Mouse (Mus musculus): ENCODE results near the gene Muc1. TPM values are rescaled to one million over a fixed set of nuclear protein-coding genes. Genes with fewer than 3 reads are reported as not detected.

Muc1 gene
- polyA plus RNA-seq (2014; fragmentation: Illumina TruSeq; extraction: RNeasy Lipid Tissue Mini Kit (QIAGEN cat#74804); ENCODE audit: low read depth, low replicate concordance), result 1.0 TPM

DNA sequence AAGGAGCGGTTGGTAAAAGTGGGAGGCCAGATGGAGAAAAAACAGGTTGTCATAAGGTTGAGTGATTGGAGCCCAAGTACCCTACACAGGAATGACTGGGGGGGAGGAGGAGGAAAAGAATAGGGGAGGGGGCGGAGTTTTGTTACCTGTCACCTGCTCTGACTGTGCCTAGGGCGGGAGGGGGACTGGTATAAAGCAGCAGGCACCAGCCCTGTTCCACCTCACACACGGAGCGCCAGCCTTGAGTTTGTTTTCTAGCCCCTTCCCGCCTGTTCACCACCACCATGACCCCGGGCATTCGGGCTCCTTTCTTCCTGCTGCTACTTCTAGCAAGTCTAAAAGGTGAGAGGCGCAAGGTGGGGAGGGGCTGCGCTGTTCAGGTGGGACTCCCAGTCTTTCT is at the start of gene Muc1:
TSS of gene Muc1 (plus strand) at position 222 of the 400 bp plus-strand sequence.

DNA sequence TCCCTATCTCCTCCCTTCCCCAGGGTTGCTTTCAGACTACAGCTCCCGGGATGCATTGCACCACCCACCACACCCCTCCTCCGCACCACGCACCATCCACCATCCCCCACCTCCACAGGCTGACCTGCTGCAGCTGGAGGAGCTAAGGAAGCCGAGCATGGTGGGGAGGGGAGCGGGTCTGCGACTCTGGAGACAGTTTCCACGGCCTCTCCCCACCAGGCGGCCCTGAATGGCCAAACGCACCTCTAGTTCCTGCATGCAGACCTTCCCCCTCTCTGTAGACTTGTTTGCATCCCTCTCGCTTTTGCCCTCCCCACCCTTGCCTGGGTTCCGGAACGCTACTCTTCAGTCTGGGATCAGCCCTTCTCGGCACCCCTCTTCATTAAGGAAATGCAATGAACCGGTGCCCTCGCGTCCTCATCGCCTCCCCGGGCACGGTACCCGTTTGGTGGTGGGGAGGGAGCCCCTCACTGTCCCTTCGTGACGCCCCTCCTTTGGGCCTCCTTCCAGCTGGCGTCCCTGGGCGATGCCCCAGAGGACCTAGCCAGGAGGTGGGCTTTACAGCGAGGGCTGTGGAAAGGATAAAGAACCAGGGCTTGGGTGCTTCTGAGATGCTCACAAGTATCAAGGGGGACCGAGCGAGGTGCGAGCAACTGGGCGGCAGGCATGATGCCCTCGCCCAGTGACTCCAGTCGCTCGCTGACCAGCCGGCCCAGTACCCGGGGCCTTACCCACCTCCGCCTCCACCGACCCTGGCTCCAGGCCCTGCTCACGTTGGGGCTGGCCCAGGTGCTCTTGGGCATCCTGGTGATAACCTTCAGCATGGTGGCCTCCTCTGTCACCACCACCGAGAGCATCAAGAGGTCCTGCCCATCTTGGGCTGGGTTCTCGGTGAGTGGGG is 45.5 kb upstream of the Muc1 start, which contains the start of gene Fam189b:
TSS of gene Fam189b (plus strand) at position 86 of the 901 bp plus-strand sequence.

DNA sequence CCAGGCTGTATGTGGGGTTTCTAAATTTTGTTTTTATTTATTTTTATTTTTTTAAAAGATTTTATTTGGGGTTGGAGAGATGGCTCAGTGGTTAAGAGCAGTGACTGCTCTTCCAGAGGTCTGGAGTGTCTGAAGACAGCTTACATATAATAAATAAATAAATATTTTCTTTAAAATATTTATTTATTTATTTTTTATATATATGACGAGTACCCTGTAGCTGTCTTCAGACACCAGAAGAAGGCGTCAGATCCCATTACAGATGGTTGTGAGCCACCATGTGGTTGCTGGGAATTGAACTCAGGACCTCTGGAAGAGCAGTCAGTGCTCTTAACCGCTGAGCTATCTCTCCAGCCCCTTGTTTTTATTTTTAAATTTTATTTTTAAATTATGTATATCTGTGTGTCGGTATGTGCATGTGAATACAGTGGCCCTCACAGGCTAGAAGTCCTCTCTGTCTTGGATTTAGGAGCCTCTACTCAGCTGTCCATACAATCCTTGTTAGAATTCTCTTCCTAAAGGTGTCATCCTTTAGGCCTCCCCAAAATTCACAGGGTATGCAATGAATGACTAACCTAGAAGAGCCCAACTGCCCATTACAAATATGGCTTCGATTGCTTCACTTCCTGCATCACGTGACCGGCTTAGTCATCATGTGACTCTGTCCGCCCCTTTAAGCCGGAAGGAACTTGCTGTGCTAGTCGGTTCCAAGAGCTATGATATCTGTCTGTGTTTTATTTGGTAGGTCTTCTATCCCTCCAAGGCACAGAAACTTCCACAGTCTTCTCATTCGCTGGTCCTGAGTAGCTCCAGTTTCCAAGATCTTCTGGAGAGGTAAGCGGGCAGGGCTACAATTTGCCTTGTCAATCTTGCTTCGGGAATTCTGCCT is 26.4 kb upstream of the Muc1 start, which contains the start of gene Gba:
TSS of gene Gba (plus strand) at position 676 of the 889 bp plus-strand sequence.

DNA sequence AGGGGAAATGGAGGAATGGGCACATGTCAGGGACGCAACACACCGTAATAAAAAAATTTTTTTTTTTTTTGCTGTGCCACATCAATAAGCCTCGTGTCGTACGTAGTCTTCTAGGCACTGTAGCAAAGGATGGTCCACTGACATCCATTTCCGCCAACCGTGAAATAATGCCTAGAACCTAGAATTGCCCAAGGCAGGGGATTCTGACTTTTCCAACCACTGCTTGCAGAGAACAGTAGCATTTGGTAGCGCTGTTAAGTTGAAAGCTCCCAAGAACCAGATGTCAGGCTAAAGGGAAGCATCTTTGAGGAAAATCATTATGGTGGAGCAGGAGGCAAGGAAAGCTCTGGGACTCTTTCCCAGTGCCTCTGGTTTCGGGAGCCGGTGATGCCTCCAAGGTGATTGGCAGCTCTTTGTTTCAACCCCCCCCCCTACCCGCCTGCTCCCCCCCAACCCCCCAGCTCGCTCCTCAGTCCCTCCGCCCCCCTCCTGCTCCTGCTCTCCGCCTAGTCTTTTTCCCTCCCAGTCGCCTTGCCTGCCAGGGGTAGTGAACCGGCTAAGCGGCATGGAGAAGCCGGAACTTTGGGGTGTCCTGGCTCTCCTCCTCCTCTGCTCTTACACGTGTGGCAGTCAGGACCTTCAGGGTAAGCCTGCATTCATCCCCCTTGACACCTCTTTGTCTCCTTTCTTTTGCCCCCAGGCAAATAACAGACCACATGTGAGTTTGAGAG is 14.0 kb upstream of the Muc1 start, which contains the start of gene Thbs3:
TSS of gene Thbs3 (plus strand) at position 500 of the 731 bp plus-strand sequence.

DNA sequence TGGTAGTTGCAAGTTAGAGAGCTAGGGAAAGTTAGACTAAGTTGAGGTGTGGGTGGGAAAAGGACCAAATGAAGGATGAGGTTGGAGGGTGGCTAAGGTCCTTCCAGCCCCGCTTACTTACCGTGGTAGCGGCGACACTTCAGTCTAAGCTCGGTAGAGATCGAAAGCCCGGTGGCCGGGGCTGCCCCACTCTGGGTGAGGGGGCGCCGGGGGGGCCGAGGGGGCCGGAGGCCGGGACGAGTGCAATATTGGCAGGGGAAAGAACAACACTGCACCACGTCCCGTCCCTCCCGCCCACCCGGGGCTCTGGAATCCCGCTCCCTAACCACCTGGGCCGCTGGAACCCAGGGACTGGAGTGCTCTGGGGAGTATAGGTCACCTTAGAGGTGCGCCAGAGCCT is 2.0 kb upstream of the Muc1 start, which contains the start of gene Mtx1:
TSS of gene Mtx1 (minus strand) at position 189 of the 400 bp plus-strand sequence.

DNA sequence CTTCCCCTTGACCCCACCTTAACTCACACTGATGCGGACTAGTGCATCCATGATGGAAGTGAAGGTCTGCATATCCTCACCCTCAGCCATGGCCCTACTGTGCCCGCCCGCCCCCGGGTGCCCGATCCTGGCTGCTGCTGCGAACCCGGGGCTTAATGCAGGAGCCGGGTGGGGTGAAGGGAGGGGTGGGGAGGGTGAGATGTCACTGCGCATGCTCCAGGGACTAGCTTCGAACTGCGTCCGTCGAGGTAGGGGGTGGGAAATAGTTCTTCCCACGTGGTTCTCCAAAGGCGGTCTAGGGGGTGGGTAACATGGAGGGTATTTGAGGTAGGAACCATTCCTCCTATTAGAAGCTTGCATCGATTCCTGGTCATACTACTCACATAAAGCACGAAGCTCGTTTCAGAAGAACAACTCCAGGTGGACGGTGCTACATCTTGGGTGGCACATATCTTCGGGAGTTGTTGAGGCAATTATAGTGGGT is 16.9 kb downstream of the Muc1 start, which contains the start of gene Krtcap2:
TSS of gene Krtcap2 (plus strand) at position 279 of the 484 bp plus-strand sequence.

DNA sequence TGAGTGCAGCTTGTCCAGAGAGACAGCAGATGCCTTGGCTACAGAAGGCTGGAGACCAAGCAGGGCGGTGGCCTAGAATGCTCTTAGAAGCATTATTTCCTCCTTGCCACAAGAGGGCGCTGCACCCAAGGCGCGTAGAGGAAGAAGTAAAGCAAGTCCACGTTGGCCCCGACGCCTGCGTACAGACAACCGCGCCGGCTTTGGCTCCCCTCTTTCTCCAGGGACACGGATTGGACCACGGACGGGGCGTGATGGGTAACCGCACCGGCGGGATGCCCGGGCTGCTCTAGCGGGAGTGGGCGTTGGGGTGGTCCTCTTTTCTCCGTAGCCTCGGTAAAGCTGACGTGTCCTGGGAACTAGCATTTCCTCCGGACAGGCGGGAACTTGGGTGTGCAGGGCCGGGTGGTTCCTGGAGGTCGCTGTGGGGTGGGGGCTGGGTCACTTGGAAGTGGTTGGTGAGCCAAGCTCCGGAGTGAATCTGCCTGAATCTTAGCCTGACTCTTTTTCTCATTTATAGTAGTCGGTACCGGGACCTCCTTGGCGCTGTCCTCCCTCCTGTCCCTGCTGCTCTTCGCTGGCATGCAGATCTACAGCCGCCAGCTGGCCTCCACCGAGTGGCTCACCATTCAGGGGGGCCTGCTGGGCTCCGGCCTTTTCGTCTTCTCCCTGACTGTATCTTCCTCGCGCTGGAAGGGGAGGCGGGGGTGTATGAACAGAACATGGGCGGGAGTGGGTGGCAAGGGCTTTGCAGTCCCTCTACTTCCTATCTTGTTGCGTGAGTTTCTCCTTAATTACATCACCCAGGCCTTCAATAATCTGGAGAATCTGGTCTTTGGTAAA is 17.6 kb downstream of the Muc1 start, which contains the start of gene Trim46:
TSS of gene Trim46 (minus strand) at position 49 of the 840 bp plus-strand sequence.

DNA sequence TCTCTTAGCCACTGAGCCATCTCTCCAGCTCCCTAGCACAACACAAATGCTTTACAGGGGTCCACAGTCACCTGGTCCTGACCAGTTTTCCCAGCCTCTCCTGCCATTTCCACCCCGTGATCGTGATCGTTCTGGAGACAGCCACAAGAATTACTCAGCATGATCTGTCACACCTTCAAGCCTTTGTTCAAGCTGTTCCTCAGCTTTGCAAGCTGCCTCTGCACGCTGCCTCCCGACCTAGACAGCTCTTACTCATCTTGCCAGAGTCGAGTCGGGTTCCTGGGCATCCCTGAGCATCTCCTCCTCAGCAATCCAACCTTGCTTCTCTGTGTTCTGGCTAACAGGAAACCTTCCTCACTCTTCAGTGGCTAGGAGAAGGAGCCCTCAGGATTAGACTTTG is 30.2 kb downstream of the Muc1 start, which contains the start of gene Dpm3:
TSS of gene Dpm3 (plus strand) at position 283 of the 400 bp plus-strand sequence.

DNA sequence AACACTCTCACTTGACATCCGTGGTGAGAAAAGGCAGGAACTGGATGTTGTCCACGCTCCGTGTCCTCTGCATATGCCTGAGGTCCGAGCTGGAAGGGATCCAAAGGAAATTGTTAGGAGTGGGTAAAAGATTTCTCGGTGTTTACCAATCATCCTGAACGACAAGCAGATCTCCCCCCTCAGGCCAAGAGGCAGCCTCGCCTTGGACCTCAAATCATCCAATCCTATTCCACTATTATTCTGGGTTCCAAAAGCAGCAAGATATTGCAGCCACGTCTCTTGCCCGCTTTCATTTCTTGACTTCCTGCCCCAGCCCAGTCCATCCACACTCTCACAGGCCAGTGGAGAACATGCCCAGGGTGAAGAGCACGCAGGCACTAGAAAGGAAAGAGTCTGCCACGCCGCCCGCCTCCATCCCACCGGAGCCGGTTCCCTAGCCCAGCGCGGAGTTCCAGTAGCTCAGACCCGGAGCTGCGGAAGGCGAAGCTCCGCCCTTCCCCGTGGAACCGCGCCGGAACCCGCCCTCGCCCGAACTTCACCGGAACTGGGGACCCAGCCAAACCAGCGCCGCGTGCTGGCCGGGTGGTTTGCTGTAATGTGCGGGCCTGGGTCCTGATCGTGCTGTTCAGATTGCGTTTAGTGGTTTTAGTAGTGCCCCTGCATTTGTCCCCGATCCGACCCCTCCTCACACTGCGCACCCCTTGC is 41.3 kb downstream of the Muc1 start, which contains the start of gene Slc50a1:
TSS of gene Slc50a1 (minus strand) at position 520 of the 705 bp plus-strand sequence.

DNA sequence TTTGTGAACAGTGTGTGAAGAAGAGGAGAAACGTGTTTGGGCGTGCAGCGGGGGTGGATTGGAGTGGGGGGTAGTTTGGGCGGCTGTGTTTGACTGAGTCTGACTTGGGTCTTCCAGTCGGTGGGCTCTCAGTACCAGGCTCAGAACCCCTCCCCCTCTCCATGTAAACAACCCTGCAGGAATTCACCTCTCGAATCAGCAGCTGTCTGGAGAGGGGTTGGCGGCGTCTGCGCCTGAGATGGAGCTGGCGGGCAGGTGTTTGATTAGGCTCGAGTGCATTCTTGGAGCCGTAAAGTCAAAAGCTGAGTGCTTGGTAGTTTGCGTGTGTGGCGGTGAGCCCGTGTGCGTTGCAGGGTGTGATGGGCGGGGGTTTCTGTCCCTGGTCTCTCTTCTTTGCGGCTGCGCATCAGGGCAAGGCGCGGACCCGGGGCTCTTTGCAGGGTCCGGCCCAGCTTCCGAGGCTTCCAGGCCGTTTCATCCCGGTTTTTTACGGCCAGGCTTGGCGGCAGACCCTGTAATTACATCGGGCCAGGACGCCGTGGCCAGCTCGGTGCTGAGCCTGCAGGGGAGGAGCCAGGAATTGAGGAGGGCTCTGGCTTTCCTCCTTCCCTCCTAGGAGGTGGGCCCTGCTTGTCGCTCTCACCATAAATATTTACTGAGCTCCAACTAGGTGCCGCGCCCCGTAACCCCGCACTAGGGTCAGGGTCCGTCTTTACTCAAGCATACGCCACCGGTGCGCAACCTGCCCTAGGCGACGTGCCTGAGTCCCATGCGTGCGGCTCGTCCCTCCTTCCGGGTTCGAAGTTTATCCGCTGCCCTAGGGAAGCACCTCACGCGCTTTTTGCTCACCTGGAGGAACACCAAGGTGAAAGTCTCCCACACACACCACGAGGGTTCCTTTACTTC is 52.0 kb downstream of the Muc1 start, which contains the start of gene Efna1:
TSS of gene Efna1 (minus strand) at position 537 of the 906 bp plus-strand sequence.

Other genes with a start within 250 kb of the Muc1 start
- gene Rusc1, start 135.7 kb upstream of the Muc1 start, polyA plus RNA-seq (2014; fragmentation: Illumina TruSeq; extraction: RNeasy Lipid Tissue Mini Kit (QIAGEN cat#74804); ENCODE audit: low read depth, low replicate concordance), result 22.7 TPM
- not detected for gene Gm43738, start 128.0 kb upstream of the Muc1 start, polyA plus RNA-seq (2014; fragmentation: Illumina TruSeq; extraction: RNeasy Lipid Tissue Mini Kit (QIAGEN cat#74804); ENCODE audit: low read depth, low replicate concordance)
- 175 TPM for gene Fdps, start 127.1 kb upstream of the Muc1 start, polyA plus RNA-seq (2014; fragmentation: Illumina TruSeq; extraction: RNeasy Lipid Tissue Mini Kit (QIAGEN cat#74804); ENCODE audit: low read depth, low replicate concordance)
- gene Pklr, start 92.9 kb upstream of the Muc1 start, polyA plus RNA-seq (2014; fragmentation: Illumina TruSeq; extraction: RNeasy Lipid Tissue Mini Kit (QIAGEN cat#74804); ENCODE audit: low read depth, low replicate concordance), result 7.9 TPM
- 0.24 TPM for gene Hcn3, start 68.9 kb upstream of the Muc1 start, polyA plus RNA-seq (2014; fragmentation: Illumina TruSeq; extraction: RNeasy Lipid Tissue Mini Kit (QIAGEN cat#74804); ENCODE audit: low read depth, low replicate concordance)
- 51.5 TPM for gene Clk2, start 64.3 kb upstream of the Muc1 start, polyA plus RNA-seq (2014; fragmentation: Illumina TruSeq; extraction: RNeasy Lipid Tissue Mini Kit (QIAGEN cat#74804); ENCODE audit: low read depth, low replicate concordance)
- gene Scamp3, start 51.6 kb upstream of the Muc1 start, polyA plus RNA-seq (2014; fragmentation: Illumina TruSeq; extraction: RNeasy Lipid Tissue Mini Kit (QIAGEN cat#74804); ENCODE audit: low read depth, low replicate concordance), result 56.1 TPM
- 5.8 TPM for gene Fam189b, start 45.9 kb upstream of the Muc1 start, polyA plus RNA-seq (2014; fragmentation: Illumina TruSeq; extraction: RNeasy Lipid Tissue Mini Kit (QIAGEN cat#74804); ENCODE audit: low read depth, low replicate concordance)
- gene Gba, start 26.1 kb upstream of the Muc1 start, polyA plus RNA-seq (2014; fragmentation: Illumina TruSeq; extraction: RNeasy Lipid Tissue Mini Kit (QIAGEN cat#74804); ENCODE audit: low read depth, low replicate concordance), result 67.8 TPM
- gene Thbs3, start 13.9 kb upstream of the Muc1 start, polyA plus RNA-seq (2014; fragmentation: Illumina TruSeq; extraction: RNeasy Lipid Tissue Mini Kit (QIAGEN cat#74804); ENCODE audit: low read depth, low replicate concordance), result 30.3 TPM
- gene Mtx1, start 2.0 kb upstream of the Muc1 start, polyA plus RNA-seq (2014; fragmentation: Illumina TruSeq; extraction: RNeasy Lipid Tissue Mini Kit (QIAGEN cat#74804); ENCODE audit: low read depth, low replicate concordance), result 92.5 TPM
- gene Krtcap2, start 16.9 kb downstream of the Muc1 start, polyA plus RNA-seq (2014; fragmentation: Illumina TruSeq; extraction: RNeasy Lipid Tissue Mini Kit (QIAGEN cat#74804); ENCODE audit: low read depth, low replicate concordance), result 96.9 TPM
- gene Trim46, start 17.3 kb downstream of the Muc1 start, polyA plus RNA-seq (2014; fragmentation: Illumina TruSeq; extraction: RNeasy Lipid Tissue Mini Kit (QIAGEN cat#74804); ENCODE audit: low read depth, low replicate concordance), result 2.9 TPM
- gene Dpm3, start 30.3 kb downstream of the Muc1 start, polyA plus RNA-seq (2014; fragmentation: Illumina TruSeq; extraction: RNeasy Lipid Tissue Mini Kit (QIAGEN cat#74804); ENCODE audit: low read depth, low replicate concordance), result 152 TPM
- gene Slc50a1, start 41.5 kb downstream of the Muc1 start, polyA plus RNA-seq (2014; fragmentation: Illumina TruSeq; extraction: RNeasy Lipid Tissue Mini Kit (QIAGEN cat#74804); ENCODE audit: low read depth, low replicate concordance), result 135 TPM
- 26.1 TPM for gene Efna1, start 52.1 kb downstream of the Muc1 start, polyA plus RNA-seq (2014; fragmentation: Illumina TruSeq; extraction: RNeasy Lipid Tissue Mini Kit (QIAGEN cat#74804); ENCODE audit: low read depth, low replicate concordance)
- gene Efna3, start 93.9 kb downstream of the Muc1 start, polyA plus RNA-seq (2014; fragmentation: Illumina TruSeq; extraction: RNeasy Lipid Tissue Mini Kit (QIAGEN cat#74804); ENCODE audit: low read depth, low replicate concordance), result 1.3 TPM
- gene Efna4, start 109.0 kb downstream of the Muc1 start, polyA plus RNA-seq (2014; fragmentation: Illumina TruSeq; extraction: RNeasy Lipid Tissue Mini Kit (QIAGEN cat#74804); ENCODE audit: low read depth, low replicate concordance), result 3.4 TPM
- gene Adam15, start 120.9 kb downstream of the Muc1 start, polyA plus RNA-seq (2014; fragmentation: Illumina TruSeq; extraction: RNeasy Lipid Tissue Mini Kit (QIAGEN cat#74804); ENCODE audit: low read depth, low replicate concordance), result 145 TPM
- 2.8 TPM for gene Dcst2, start 132.9 kb downstream of the Muc1 start, polyA plus RNA-seq (2014; fragmentation: Illumina TruSeq; extraction: RNeasy Lipid Tissue Mini Kit (QIAGEN cat#74804); ENCODE audit: low read depth, low replicate concordance)
- 5.4 TPM for gene Dcst1, start 136.2 kb downstream of the Muc1 start, polyA plus RNA-seq (2014; fragmentation: Illumina TruSeq; extraction: RNeasy Lipid Tissue Mini Kit (QIAGEN cat#74804); ENCODE audit: low read depth, low replicate concordance)
- 52.0 TPM for gene Zbtb7b, start 165.7 kb downstream of the Muc1 start, polyA plus RNA-seq (2014; fragmentation: Illumina TruSeq; extraction: RNeasy Lipid Tissue Mini Kit (QIAGEN cat#74804); ENCODE audit: low read depth, low replicate concordance)
- gene Lenep, start 173.7 kb downstream of the Muc1 start, polyA plus RNA-seq (2014; fragmentation: Illumina TruSeq; extraction: RNeasy Lipid Tissue Mini Kit (QIAGEN cat#74804); ENCODE audit: low read depth, low replicate concordance), result 1.8 TPM
- 24.9 TPM for gene Flad1, start 182.8 kb downstream of the Muc1 start, polyA plus RNA-seq (2014; fragmentation: Illumina TruSeq; extraction: RNeasy Lipid Tissue Mini Kit (QIAGEN cat#74804); ENCODE audit: low read depth, low replicate concordance)
- gene Cks1b, start 189.3 kb downstream of the Muc1 start, polyA plus RNA-seq (2014; fragmentation: Illumina TruSeq; extraction: RNeasy Lipid Tissue Mini Kit (QIAGEN cat#74804); ENCODE audit: low read depth, low replicate concordance), result 34.3 TPM
- 76.1 TPM for gene Shc1, start 189.4 kb downstream of the Muc1 start, polyA plus RNA-seq (2014; fragmentation: Illumina TruSeq; extraction: RNeasy Lipid Tissue Mini Kit (QIAGEN cat#74804); ENCODE audit: low read depth, low replicate concordance)
- 30.1 TPM for gene Pygo2, start 201.2 kb downstream of the Muc1 start, polyA plus RNA-seq (2014; fragmentation: Illumina TruSeq; extraction: RNeasy Lipid Tissue Mini Kit (QIAGEN cat#74804); ENCODE audit: low read depth, low replicate concordance)
- gene Pbxip1, start 207.6 kb downstream of the Muc1 start, polyA plus RNA-seq (2014; fragmentation: Illumina TruSeq; extraction: RNeasy Lipid Tissue Mini Kit (QIAGEN cat#74804); ENCODE audit: low read depth, low replicate concordance), result 70.3 TPM
- 74.9 TPM for gene Pmvk, start 225.5 kb downstream of the Muc1 start, polyA plus RNA-seq (2014; fragmentation: Illumina TruSeq; extraction: RNeasy Lipid Tissue Mini Kit (QIAGEN cat#74804); ENCODE audit: low read depth, low replicate concordance)